Comparison of ENCODE assay signal across 8 mouse cellular contexts in genomic region chr15:77929804-77930203, GRCm38 (mm10). TPM values are rescaled to one million over a fixed set of nuclear protein-coding genes. Genes with fewer than 3 reads are reported as not detected.
DNase-seq lines count a peak whose midpoint lies in the region; ATAC-seq lines count a peak whose summit lies in the region.

No protein-coding gene starts in this region.

- peak overlapping the region; percentile 66 for H3K4me3 ChIP-seq in heart, embryonic 16.5 days (ENCODE audit: low read length)
- H3K4me3 ChIP-seq in hindbrain, embryonic 12.5 days: peak overlapping the region; percentile 79
- peak overlapping the region; percentile 62 for H3K4me3 ChIP-seq in midbrain, embryonic 12.5 days

- no peaks in the 10 kb centered on the region for H3K9me3 ChIP-seq in heart, embryonic 16.5 days (replicated peaks; ENCODE audit: control insufficient read depth, low read length)
- no peaks in the 10 kb centered on the region for H3K9me3 ChIP-seq in hindbrain, embryonic 12.5 days (replicated peaks)
- no peaks in the 10 kb centered on the region for H3K9me3 ChIP-seq in midbrain, embryonic 12.5 days

- H3K4me2 ChIP-seq in heart, embryonic 16.5 days (ENCODE audit: low read depth, low read length): peak overlapping the region; percentile 92
- H3K4me2 ChIP-seq in hindbrain, embryonic 12.5 days (replicated peaks): peak overlapping the region; percentile 75
- peak overlapping the region; percentile 86 for H3K4me2 ChIP-seq in midbrain, embryonic 12.5 days (replicated peaks)

- H3K36me3 ChIP-seq in heart, embryonic 16.5 days (ENCODE audit: control insufficient read depth, insufficient read depth): peaks cover 17% of the 10 kb centered on the region; the same call in 1 of the 2 replicates
- H3K36me3 ChIP-seq in hindbrain, embryonic 12.5 days: peaks cover 12% of the 10 kb centered on the region; the same call in 1 of the 2 replicates
- peaks cover 14% of the 10 kb centered on the region for H3K36me3 ChIP-seq in midbrain, embryonic 12.5 days

- ATAC-seq in heart, embryonic 16.5 days (replicated peaks; ENCODE audit: extremely low read depth, insufficient read depth, low FRiP score): no peak
- no peak for ATAC-seq in hindbrain, embryonic 12.5 days (ENCODE audit: low FRiP score)
- no peak for ATAC-seq in midbrain, embryonic 12.5 days (ENCODE audit: low FRiP score, low read depth)

- H3K4me1 ChIP-seq in heart, embryonic 16.5 days (ENCODE audit: control insufficient read depth, insufficient read depth, low read length): peaks cover 17% of the 10 kb centered on the region
- H3K4me1 ChIP-seq in hindbrain, embryonic 12.5 days: peaks cover 24% of the 10 kb centered on the region
- peaks cover 32% of the 10 kb centered on the region for H3K4me1 ChIP-seq in midbrain, embryonic 12.5 days

- DNase-seq in heart, adult 9 months (ENCODE audit: low spot score in 2 of 2): no peak
- peak; percentile 30 for DNase-seq in MEL-GATA-1-ER (ENCODE audit: extremely low read depth, low read depth)
- DNase-seq in left cerebral cortex, postnatal 4 days: no peak
- DNase-seq in urinary bladder, postnatal 14 days (ENCODE audit: low spot score): no peak
- no peak for DNase-seq in layer of hippocampus, postnatal 25 days (ENCODE audit: extremely low spot score in 1 of 2, low spot score in 1 of 2)

- H3K9ac ChIP-seq in heart, embryonic 16.5 days (ENCODE audit: low read length): peak overlapping the region; percentile 85
- H3K9ac ChIP-seq in hindbrain, embryonic 12.5 days: peak overlapping the region; percentile 65
- H3K9ac ChIP-seq in midbrain, embryonic 12.5 days (replicated peaks): peak overlapping the region; percentile 59

- H3K27ac ChIP-seq in heart, embryonic 16.5 days (ENCODE audit: low read length): peak overlapping the region; percentile 90; the same call in 1 of the 2 replicates
- H3K27ac ChIP-seq in hindbrain, embryonic 12.5 days: no peak overlapping the region
- no peak overlapping the region for H3K27ac ChIP-seq in midbrain, embryonic 12.5 days (replicated peaks)

- intact Hi-C loops in left cerebral cortex, postnatal 4 days (cut with DNase I): no loop called here

- 0 out of 2 replicates have a peak, but pooled peaks cover under 1% of the 10 kb centered on the region for H3K27me3 ChIP-seq in heart, embryonic 16.5 days (ENCODE audit: control insufficient read depth, insufficient read depth, low read length)
- no peaks in the 10 kb centered on the region for H3K27me3 ChIP-seq in hindbrain, embryonic 12.5 days
- peaks cover 11% of the 10 kb centered on the region; the same call in 1 of the 2 replicates for H3K27me3 ChIP-seq in midbrain, embryonic 12.5 days

- WGBS in heart, embryonic 16.5 days: 47% methylated on average over 8 of the region's 8 CpGs
- WGBS in hindbrain, embryonic 12.5 days: 62% methylated on average over 8 of the region's 8 CpGs
- 50% methylated on average over 8 of the region's 8 CpGs for WGBS in midbrain, embryonic 12.5 days

RNA-seq across cellular contexts. Expression of gene Txn2, which starts 1.0 kb away (rescaled TPM):
- polyA plus RNA-seq in heart, embryonic 16.5 days (2015; fragmentation: Nextera tagmentation; extraction: Ambion mirVana): 321 and 325 TPM in 2 replicates
- polyA plus RNA-seq in hindbrain, embryonic 12.5 days (2016; fragmentation: Nextera tagmentation; extraction: Ambion mirVana): 191 and 206 TPM in 2 replicates
- 206 and 210 TPM in 2 replicates for polyA plus RNA-seq in midbrain, embryonic 12.5 days (2016; fragmentation: Nextera tagmentation; extraction: Ambion mirVana)
- total RNA-seq in left cerebral cortex, postnatal 4 days (2021): 10 to 100 TPM; 91.0 to 92.4 TPM
- total RNA-seq in layer of hippocampus, postnatal 25 days (2021): 100 to 1,000 TPM; 115 to 140 TPM

RNA-seq across cellular contexts. Expression of gene Foxred2, which starts 26.7 kb away (rescaled TPM):
- polyA plus RNA-seq in heart, embryonic 16.5 days (2015; fragmentation: Nextera tagmentation; extraction: Ambion mirVana): 0.76 and 1.0 TPM in 2 replicates
- polyA plus RNA-seq in hindbrain, embryonic 12.5 days (2016; fragmentation: Nextera tagmentation; extraction: Ambion mirVana): 4.9 and 5.6 TPM in 2 replicates
- 6.2 and 6.8 TPM in 2 replicates for polyA plus RNA-seq in midbrain, embryonic 12.5 days (2016; fragmentation: Nextera tagmentation; extraction: Ambion mirVana)
- total RNA-seq in left cerebral cortex, postnatal 4 days (2021): 10 to 100 TPM; 19.1 to 20.3 TPM
- total RNA-seq in layer of hippocampus, postnatal 25 days (2021): 10 to 100 TPM; 11.0 to 13.4 TPM

RNA-seq across cellular contexts. Expression of gene Eif3d, which starts 40.8 kb away (rescaled TPM):
- polyA plus RNA-seq in heart, embryonic 16.5 days (2015; fragmentation: Nextera tagmentation; extraction: Ambion mirVana): 124 and 125 TPM in 2 replicates
- 194 and 202 TPM in 2 replicates for polyA plus RNA-seq in hindbrain, embryonic 12.5 days (2016; fragmentation: Nextera tagmentation; extraction: Ambion mirVana)
- polyA plus RNA-seq in midbrain, embryonic 12.5 days (2016; fragmentation: Nextera tagmentation; extraction: Ambion mirVana): 219 and 233 TPM in 2 replicates
- 100 to 1,000 TPM; 130 to 141 TPM for total RNA-seq in left cerebral cortex, postnatal 4 days (2021)
- 100 to 1,000 TPM in 1 of 2 experiments, 10 to 100 TPM in 1; 91.1 to 109 TPM for total RNA-seq in layer of hippocampus, postnatal 25 days (2021)
